Mouse (Mus musculus) heart, embryonic 16.5 days (tissue): ENCODE results near the gene Stat3. TPM values are rescaled to one million over a fixed set of nuclear protein-coding genes. Genes with fewer than 3 reads are reported as not detected.

ENCODE experiments used
- ATAC-seq: fragments of 200-750 bp; cut with Nextera tagmentation; replicated peaks from 2 replicates; pipeline ENCODE4 v1.8.0; 2017; ENCODE audit warnings: moderate number of reproducible peaks; ENCODE audit not compliant: insufficient read depth, low FRiP score; ENCODE audit errors: extremely low read depth
- H3K27ac ChIP-seq: fragments of 300-500 bp; sonication (generic); 2 replicates; pipeline ENCODE4 v1.5.1; 2014; ENCODE audit warnings: mild to moderate bottlenecking, low read length, control low read depth, moderate library complexity
- H3K27me3 ChIP-seq: fragments of 300-500 bp; sonication (generic); 2 replicates; pipeline ENCODE4 v1.6.1; 2014; ENCODE audit warnings: low read length, mixed read lengths; ENCODE audit not compliant: control insufficient read depth, insufficient read depth
- H3K36me3 ChIP-seq: fragments of 300-500 bp; sonication (generic); 2 replicates; pipeline ENCODE4 v1.6.1; 2014; ENCODE audit not compliant: control insufficient read depth, insufficient read depth
- H3K4me1 ChIP-seq: fragments of 300-500 bp; sonication (generic); 2 replicates; pipeline ENCODE4 v1.6.1; 2014; ENCODE audit warnings: low read length, mixed read lengths; ENCODE audit not compliant: control insufficient read depth, insufficient read depth
- H3K4me2 ChIP-seq: fragments of 300-500 bp; sonication (generic); 2 replicates; pipeline ENCODE4 v1.6.1; 2014; ENCODE audit warnings: low read depth, mild to moderate bottlenecking, control low read depth, low read length
- H3K4me3 ChIP-seq: fragments of 300-500 bp; sonication (generic); 2 replicates; pipeline ENCODE4 v1.5.1; 2014; ENCODE audit warnings: mild to moderate bottlenecking, control low read depth, low read length
- H3K9ac ChIP-seq: fragments of 300-500 bp; sonication (generic); 2 replicates; pipeline ENCODE4 v1.6.1; 2014; ENCODE audit warnings: low read length, control low read depth
- H3K9me3 ChIP-seq: fragments of 300-500 bp; sonication (generic); replicated peaks from 2 replicates; pipeline ENCODE4 v1.6.1; 2016; ENCODE audit warnings: low read length; ENCODE audit not compliant: control insufficient read depth
- WGBS: fragments of 180-500 bp; shearing (Covaris S2); extraction: QIAGEN DNeasy Blood & Tissue Kit; methylation state at CpG from one replicate; pipeline ENCODE4 v1.1.7; 2014; 5-methylcytosine and 5-hydroxymethylcytosine counted together
- polyA plus RNA-seq: library from polyadenylated mRNA; unstranded; fragments of >200 nt; fragmentation: Nextera tagmentation; extraction: Ambion mirVana; gene quantifications from 2 replicates; pipeline ENCODE4 v1.2.1, GENCODE M21; 2015

Stat3 gene
- polyA plus RNA-seq, 1 experiment from 2014 or later = 64.9 TPM

GRCm38 (mm10) chr11:100959464-100959810, 20.1 kb upstream of the Stat3 start:
- ATAC-seq = no peak
- 7% methylated on average over 14 of the region's 14 CpGs for WGBS
- Histone ChIP-seq H3K4me3 (peak overlapping the region; percentile 12; the same call in 1 of the 2 replicates), H3K4me2 (peak overlapping the region; percentile 37), H3K27ac (peak overlapping the region; percentile 86), H3K4me1 (peaks cover 69% of the 10 kb centered on the region), H3K36me3 (peaks cover 28% of the 10 kb centered on the region), H3K9ac (peak overlapping the region; percentile 54), H3K9me3 (no peaks in the 10 kb centered on the region), H3K27me3 (no peaks in the 10 kb centered on the region)

- Histone ChIP-seq H3K9me3 (no peaks in the 10 kb centered on the region), H3K36me3 (peaks cover 23% of the 10 kb centered on the region), H3K9ac (peak overlapping the region; percentile 27; the same call in 1 of the 2 replicates), H3K27ac (peak overlapping the region; percentile 41; the same call in 1 of the 2 replicates), H3K27me3 (no peaks in the 10 kb centered on the region), H3K4me3 (peak overlapping the region; percentile 12; the same call in 1 of the 2 replicates), H3K4me1 (peaks cover 64% of the 10 kb centered on the region), H3K4me2 (peak overlapping the region; percentile 37; the same call in 1 of the 2 replicates)
- WGBS = 49% methylated on average over 76 of the region's 76 CpGs
- no peak for ATAC-seq
Measured at GRCm38 (mm10) chr11:100958613-100959463, 19.5 kb upstream of the Stat3 start.

GRCm38 (mm10) chr11:100957915-100958469, 18.7 kb upstream of the Stat3 start:
- 46% methylated on average over 6 of the region's 6 CpGs for WGBS

GRCm38 (mm10) chr11:100957244-100957643, 17.9 kb upstream of the Stat3 start:
- peaks cover 53% of the 10 kb centered on the region for H3K4me1 ChIP-seq
- no peaks in the 10 kb centered on the region for H3K27me3 ChIP-seq
- no peak overlapping the region for H3K4me3 ChIP-seq
- no peak overlapping the region; the same call in 1 of the 2 replicates for H3K9ac ChIP-seq
- WGBS = 5% methylated on average over 5 of the region's 5 CpGs
- no peak overlapping the region for H3K4me2 ChIP-seq
- no peaks in the 10 kb centered on the region for H3K9me3 ChIP-seq
- ATAC-seq = no peak
- H3K27ac ChIP-seq = no peak overlapping the region
- peaks cover 23% of the 10 kb centered on the region for H3K36me3 ChIP-seq

More at GRCm38 (mm10) chr11:100957915-100958469, 18.7 kb upstream of the Stat3 start:
- Histone ChIP-seq H3K27me3 (no peaks in the 10 kb centered on the region), H3K9me3 (no peaks in the 10 kb centered on the region), H3K36me3 (peaks cover 23% of the 10 kb centered on the region), H3K4me2 (no peak overlapping the region), H3K4me3 (no peak overlapping the region), H3K9ac (0 out of 2 replicates have a peak overlapping the region, but pooled peaks have one; percentile 21), H3K4me1 (peaks cover 55% of the 10 kb centered on the region), H3K27ac (no peak overlapping the region)
- no peak for ATAC-seq

GRCm38 (mm10) chr11:100949540-100949939, 10.2 kb upstream of the Stat3 start:
- no peak overlapping the region for H3K9ac ChIP-seq
- H3K27me3 ChIP-seq = no peaks in the 10 kb centered on the region
- H3K27ac ChIP-seq = no peak overlapping the region
- WGBS = 97% methylated on average over 1 of the region's 1 CpGs
- H3K4me2 ChIP-seq = no peak overlapping the region
- no peak for ATAC-seq
- peaks cover 23% of the 10 kb centered on the region for H3K4me1 ChIP-seq
- no peak overlapping the region for H3K4me3 ChIP-seq
- H3K9me3 ChIP-seq = peaks cover 7% of the 10 kb centered on the region; the same call in 1 of the 2 replicates
- no peaks in the 10 kb centered on the region for H3K36me3 ChIP-seq

GRCm38 (mm10) chr11:100948317-100948716, 9.0 kb upstream of the Stat3 start:
- Histone ChIP-seq H3K36me3 (no peaks in the 10 kb centered on the region), H3K27me3 (no peaks in the 10 kb centered on the region), H3K9me3 (peaks cover 7% of the 10 kb centered on the region; the same call in 1 of the 2 replicates), H3K4me3 (no peak overlapping the region), H3K4me2 (no peak overlapping the region), H3K27ac (no peak overlapping the region), H3K9ac (no peak overlapping the region), H3K4me1 (peaks cover 23% of the 10 kb centered on the region)
- 32% methylated on average over 4 of the region's 4 CpGs for WGBS
- ATAC-seq = no peak

- Histone ChIP-seq H3K36me3 (no peaks in the 10 kb centered on the region), H3K9me3 (peaks cover 7% of the 10 kb centered on the region; the same call in 1 of the 2 replicates), H3K4me1 (peaks cover 21% of the 10 kb centered on the region), H3K4me3 (no peak overlapping the region), H3K27ac (no peak overlapping the region), H3K9ac (no peak overlapping the region), H3K27me3 (no peaks in the 10 kb centered on the region), H3K4me2 (no peak overlapping the region)
- ATAC-seq = no peak
Measured at GRCm38 (mm10) chr11:100947548-100947947, 8.2 kb upstream of the Stat3 start.

GRCm38 (mm10) chr11:100946862-100947261, 7.5 kb upstream of the Stat3 start:
- no peak overlapping the region for H3K4me3 ChIP-seq
- H3K9me3 ChIP-seq = peaks cover 7% of the 10 kb centered on the region; the same call in 1 of the 2 replicates
- H3K36me3 ChIP-seq = no peaks in the 10 kb centered on the region
- no peak overlapping the region for H3K4me2 ChIP-seq
- peaks cover 14% of the 10 kb centered on the region for H3K4me1 ChIP-seq
- no peak overlapping the region for H3K27ac ChIP-seq
- no peak overlapping the region for H3K9ac ChIP-seq
- H3K27me3 ChIP-seq = no peaks in the 10 kb centered on the region
- no peak; the same call in 1 of the 2 replicates for ATAC-seq
- 20% methylated on average over 4 of the region's 4 CpGs for WGBS

- H3K27ac ChIP-seq = no peak overlapping the region
- no peak overlapping the region for H3K4me2 ChIP-seq
- H3K4me3 ChIP-seq = no peak overlapping the region
- 89% methylated on average over 1 of the region's 1 CpGs for WGBS
- no peaks in the 10 kb centered on the region for H3K27me3 ChIP-seq
- no peak overlapping the region for H3K9ac ChIP-seq
- no peak for ATAC-seq
- peaks cover 20% of the 10 kb centered on the region for H3K4me1 ChIP-seq
- H3K9me3 ChIP-seq = peaks cover 7% of the 10 kb centered on the region; the same call in 1 of the 2 replicates
- H3K36me3 ChIP-seq = no peaks in the 10 kb centered on the region
Measured at GRCm38 (mm10) chr11:100942388-100942787, 3.0 kb upstream of the Stat3 start.
